Mouse (Mus musculus): ENCODE data around the gene Elane.

DNA sequence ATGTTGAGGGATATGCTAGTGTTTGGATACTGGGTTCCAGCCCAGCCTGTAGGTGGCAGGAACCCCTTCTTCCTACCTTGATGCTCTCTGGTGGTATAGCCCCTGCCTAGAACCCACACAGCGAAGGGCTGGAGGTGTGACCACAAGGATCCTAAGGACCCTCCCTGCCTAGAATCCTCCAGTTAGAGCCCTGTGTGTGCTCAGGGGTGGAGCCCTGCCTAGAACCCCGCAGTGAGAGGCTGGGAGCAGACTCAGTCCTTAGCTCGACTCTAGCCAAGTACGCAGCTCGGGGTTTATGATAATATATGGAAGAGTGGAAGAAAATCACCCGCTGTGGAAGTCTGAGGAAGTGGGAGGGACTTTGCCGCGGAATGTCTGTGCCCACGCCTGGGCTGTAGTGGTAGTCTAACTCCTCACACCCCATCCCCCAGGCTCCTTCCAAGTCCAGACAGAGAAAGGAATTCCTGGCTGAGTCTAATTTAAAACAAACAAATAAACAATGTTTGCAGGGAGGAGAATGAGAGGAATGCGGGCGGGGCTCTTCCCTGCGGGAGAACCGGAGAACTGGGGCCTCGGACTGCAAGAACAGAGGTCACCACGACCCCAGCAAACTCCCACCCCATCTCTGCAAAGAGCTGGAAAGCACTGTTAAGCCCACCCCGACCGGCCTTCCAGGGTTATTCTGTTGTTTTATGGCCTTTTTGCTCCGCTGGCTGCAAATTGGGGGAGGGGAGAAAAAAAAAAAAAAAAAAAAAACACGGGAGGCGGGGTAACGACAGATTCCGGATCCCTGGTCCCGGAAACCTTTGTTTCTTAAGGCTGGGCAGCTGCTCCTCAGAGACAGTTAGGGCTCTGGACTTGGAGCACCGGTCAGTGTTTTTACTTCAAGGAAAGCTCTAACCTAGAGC, 45.1 kb upstream of the Elane start:
- TF ChIP-seq MAX (IDR thresholded peaks at IDR 0.05) (no peak), USF1 (IDR thresholded peaks at IDR 0.05; ENCODE audit: low read depth) (no peak), CTCF (IDR thresholded peaks at IDR 0.05; ENCODE audit: control insufficient read depth, insufficient read depth, insufficient read length) (no peak), MYOG (IDR thresholded peaks at IDR 0.05; ENCODE audit: control insufficient read depth, extremely low read depth, insufficient read length) (no peak)
